Mouse (Mus musculus) lung, postnatal 0 days (tissue): ENCODE results near the gene Zfp184.

Experiments used
- CTCF ChIP-seq: IDR thresholded peaks from 2 replicates; pipeline ENCODE4 v1.5.1; 2016; ENCODE audit warnings: antibody characterized with exemption, mild to moderate bottlenecking
- EP300 ChIP-seq: IDR thresholded peaks from 2 replicates; pipeline ENCODE4 v1.6.1; 2016; ENCODE audit warnings: antibody characterized with exemption, mild to moderate bottlenecking, control low read depth

- TF ChIP-seq CTCF (no peak), EP300 (no peak)
Observed at GRCm38 (mm10) chr13:21918570-21919419, 26.1 kb upstream of the Zfp184 start.
